Mouse (Mus musculus): Measurements from ENCODE around the gene G430095P16Rik.

The G430095P16Rik gene

GRCm38 (mm10) chr8:84768343-84769095 is 45.7 kb downstream of the G430095P16Rik start:
- DNase-seq (ENCODE audit: low read depth, low spot score), result no peak

GRCm38 (mm10) chr8:84769324-84769723 is 46.5 kb downstream of the G430095P16Rik start:
- no peak for DNase-seq (ENCODE audit: low read depth, low spot score)

- DNase-seq (ENCODE audit: low read depth, low spot score), result no peak
Observed at GRCm38 (mm10) chr8:84770100-84770953, 47.5 kb downstream of the G430095P16Rik start.

GRCm38 (mm10) chr8:84771000-84771687 is 48.3 kb downstream of the G430095P16Rik start:
- DNase-seq (ENCODE audit: low read depth, low spot score), result no peak

- DNase-seq (ENCODE audit: low read depth, low spot score), result no peak
Observed at GRCm38 (mm10) chr8:84771941-84772378, 49.2 kb downstream of the G430095P16Rik start.

GRCm38 (mm10) chr8:84772628-84773027 is 49.8 kb downstream of the G430095P16Rik start:
- DNase-seq (ENCODE audit: low read depth, low spot score), result no peak

- DNase-seq (ENCODE audit: low read depth, low spot score), result no peak
Observed at GRCm38 (mm10) chr8:84773304-84773703, 50.5 kb downstream of the G430095P16Rik start.

- no peak for DNase-seq (ENCODE audit: low read depth, low spot score)
Observed at GRCm38 (mm10) chr8:84773833-84774232, 51.0 kb downstream of the G430095P16Rik start.

- no peak for DNase-seq (ENCODE audit: low read depth, low spot score)
Observed at GRCm38 (mm10) chr8:84774473-84774911, 51.7 kb downstream of the G430095P16Rik start.

- DNase-seq (ENCODE audit: low read depth, low spot score), result no peak
Observed at GRCm38 (mm10) chr8:84775105-84775591, 52.3 kb downstream of the G430095P16Rik start.

- no peak for DNase-seq (ENCODE audit: low read depth, low spot score)
Observed at GRCm38 (mm10) chr8:84775621-84776113, 52.9 kb downstream of the G430095P16Rik start.
